Mouse (Mus musculus): Measurements from ENCODE around the gene Unc5b.

Unc5b gene

DNA sequence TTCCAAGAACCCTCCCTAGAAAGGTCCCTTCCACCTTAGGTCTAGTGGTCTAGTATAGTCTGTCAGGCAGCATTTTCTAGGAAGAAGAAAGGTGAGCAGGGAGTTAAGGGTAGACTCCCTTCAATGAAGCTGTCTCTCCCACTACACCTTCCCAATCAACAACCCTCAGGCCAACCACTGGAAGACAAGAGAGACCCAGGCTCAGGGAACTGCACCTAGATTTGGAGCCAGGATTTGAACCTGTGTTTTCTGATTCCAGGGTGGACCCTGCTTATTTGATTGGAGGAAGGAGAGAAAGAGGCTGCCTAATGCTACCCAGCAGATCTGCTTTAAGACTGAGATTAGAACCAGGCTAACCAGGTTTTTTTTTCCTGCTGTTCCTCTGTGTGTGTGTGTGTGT is 10.1 kb downstream of the Unc5b start:
- DNase-seq (ENCODE audit: low spot score in 2 of 2): no peak

DNA sequence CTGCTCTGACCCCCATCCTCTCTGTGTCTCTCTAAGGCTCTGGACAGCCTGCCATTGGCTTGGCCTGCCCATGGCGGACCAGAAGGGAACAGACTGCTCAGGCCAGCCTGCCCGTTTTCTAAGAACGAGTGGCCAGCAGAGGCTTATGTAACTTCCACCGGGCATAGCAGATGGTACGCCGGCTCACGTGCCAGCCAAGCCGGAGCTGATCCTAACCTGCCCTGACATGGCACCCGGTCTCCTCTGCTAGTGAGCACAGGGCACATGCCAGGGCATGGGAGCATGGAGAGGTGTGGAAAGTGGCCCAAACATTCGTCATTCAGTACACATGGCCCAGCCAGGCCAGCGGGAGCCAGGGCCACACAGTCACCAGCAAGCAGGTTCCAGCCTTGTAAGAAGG is 10.8 kb downstream of the Unc5b start:
- DNase-seq (ENCODE audit: low spot score in 2 of 2): no peak

DNA sequence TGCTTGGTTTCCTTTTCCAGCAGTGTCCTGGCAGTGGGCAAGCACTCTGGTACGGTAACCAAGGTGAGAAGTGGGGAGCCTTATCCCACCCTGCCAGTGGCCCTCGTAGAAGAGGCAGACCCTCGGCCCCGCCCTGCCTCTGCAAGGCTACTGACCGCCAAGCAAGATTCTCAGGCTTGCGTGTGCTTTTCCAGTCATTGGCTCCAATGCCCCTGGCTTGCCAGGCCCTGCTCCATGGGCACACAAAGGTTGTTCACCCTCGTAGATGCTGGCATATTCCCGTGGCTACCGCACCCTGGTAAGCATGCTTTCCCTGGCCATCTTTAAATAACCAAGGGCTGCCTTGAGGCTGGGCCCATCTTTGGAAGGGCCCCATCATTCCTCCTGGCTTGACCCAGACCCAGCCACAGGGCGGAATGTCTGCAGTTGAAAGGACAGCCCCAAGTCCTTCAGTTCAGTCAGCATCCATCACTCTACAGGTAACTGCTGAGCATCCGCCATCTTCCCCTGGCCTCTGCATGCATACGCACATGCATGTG is 11.7 kb downstream of the Unc5b start:
- DNase-seq (ENCODE audit: low spot score in 2 of 2): no peak

DNA sequence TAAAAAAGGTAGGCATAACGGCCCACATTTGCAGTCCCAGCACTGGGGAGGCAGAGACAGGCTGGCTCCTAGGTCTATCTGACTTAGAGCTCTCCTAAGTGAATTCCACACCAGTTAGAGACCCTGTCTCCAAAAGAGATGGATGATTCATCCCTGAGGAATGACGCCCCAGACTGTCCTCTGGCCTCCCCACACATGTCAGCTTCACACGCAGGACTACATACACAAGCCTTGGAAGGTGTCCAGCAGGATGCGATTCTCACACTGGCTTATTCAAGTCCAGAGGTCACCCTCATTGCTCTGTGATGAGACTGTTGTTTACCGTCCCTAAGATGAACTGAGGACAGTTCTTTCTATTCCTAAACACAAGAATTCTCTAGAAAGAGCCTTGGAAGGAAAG is 12.2 kb downstream of the Unc5b start:
- no peak for DNase-seq (ENCODE audit: low spot score in 2 of 2)

DNA sequence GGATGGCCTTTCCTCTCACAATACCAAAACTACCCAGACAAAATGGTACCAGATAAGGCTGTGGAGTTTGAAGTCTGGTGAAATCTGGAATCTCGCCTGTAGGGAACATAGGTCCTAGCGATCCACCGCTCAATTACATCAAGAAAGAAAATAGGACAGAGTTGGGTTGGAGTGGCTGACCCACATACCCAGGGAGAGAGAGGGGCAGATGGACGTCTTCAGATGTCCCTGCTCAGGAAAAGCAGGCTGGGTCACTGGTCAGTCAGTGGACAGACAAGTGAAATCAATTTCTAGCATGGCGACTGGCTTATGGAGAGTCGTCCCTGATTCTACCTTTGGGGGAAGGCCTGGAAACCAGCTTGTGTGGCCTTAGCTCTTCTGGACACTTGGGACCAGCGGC is 12.7 kb downstream of the Unc5b start:
- DNase-seq (ENCODE audit: low spot score in 2 of 2): no peak

DNA sequence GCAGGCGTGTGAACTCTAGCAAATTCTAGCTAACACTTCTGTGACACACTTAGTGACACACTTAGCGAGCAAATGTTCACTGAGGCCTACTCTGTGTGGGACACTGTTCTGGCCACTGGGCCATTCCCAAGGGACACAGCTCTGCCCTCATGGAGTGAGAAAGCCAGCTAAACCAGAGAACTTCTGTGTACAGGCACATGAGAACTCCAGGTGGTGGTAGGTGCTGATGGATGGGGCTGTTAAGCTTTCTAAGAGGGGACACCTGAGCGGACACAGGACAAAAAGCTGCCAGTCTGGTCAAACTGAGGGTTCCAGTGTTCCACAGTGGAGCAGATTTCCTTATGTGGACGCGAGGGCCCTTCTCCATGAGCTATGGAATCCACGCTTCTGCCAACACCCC is 13.5 kb downstream of the Unc5b start:
- DNase-seq (ENCODE audit: low spot score in 2 of 2): no peak

DNA sequence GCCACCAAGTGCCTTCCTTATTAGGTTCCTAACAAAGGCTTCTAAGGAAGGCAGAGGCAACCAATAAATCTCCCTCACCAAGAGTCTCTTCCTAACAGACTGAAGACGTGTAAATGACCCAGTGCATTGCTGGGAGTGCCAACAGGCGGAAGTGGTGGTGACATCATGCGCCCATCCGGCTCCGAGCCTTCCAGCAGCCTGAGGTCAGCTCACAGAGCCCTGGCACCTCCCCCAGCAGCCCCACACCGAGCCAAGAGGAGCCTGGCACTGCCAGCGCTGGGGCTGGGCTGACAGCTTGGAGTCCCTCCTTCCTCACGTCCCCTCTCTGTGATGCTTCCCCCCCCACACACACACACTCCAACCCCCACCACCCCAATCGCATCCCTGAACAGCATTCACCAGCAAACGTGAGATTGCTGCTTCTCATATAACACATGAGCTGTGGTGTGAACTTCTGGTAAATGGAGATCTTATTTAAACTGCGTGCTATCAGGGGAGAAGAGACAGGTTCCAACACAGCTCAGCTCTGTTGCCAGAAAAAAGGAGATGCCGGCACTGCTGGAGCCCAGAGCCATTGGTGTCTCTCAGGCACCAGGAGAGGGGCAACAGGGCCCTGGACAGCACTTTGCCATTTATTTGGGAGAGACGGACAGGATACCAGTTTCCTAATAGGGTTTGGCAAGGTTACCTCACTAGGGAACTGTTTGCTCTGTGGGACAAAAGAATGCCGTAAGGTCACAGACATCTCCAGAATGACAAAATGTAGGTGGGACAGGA is 14.3 kb downstream of the Unc5b start:
- DNase-seq (ENCODE audit: low spot score in 2 of 2): peak; percentile 16 to 36

DNA sequence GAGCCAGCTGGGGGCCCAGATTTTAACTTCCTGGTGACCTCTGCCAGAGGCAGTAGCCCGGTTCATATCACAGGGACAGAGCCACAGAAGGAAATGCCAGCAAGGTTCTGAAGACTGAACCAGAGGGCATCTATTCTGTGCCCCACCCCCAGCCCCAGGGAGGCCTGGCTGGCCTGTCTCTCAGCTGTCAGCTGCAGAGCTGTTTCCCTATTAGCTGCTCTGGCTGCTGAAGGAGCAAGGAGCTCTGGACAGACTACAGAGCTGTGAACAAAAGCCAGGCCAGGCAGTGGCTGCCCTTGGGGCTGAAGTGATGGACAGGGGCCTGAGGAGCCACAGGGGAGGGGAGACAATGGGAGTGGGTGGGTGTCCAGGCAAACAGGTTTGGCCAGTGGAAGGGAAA is 15.5 kb downstream of the Unc5b start:
- no peak for DNase-seq (ENCODE audit: low spot score in 2 of 2)

DNA sequence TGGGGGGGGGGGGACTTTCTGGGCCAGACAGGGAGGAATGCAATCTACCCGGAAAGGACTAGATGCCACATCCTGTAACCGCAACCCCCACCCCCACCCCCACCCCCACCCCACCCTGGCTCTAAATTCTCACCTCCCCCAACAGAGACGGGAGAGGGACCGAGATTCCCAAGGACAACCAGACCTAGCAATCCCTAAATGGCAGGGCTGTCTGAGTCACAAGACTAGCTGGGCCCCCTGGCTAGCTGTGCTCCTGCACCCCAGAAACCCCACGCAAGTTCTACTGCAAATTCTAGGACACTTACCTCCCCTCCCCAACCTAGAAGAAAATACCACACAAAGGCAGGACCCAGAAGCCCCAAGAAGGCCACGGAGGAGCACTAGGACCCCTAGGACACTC is 16.3 kb downstream of the Unc5b start:
- DNase-seq (ENCODE audit: low spot score in 2 of 2): no peak

DNA sequence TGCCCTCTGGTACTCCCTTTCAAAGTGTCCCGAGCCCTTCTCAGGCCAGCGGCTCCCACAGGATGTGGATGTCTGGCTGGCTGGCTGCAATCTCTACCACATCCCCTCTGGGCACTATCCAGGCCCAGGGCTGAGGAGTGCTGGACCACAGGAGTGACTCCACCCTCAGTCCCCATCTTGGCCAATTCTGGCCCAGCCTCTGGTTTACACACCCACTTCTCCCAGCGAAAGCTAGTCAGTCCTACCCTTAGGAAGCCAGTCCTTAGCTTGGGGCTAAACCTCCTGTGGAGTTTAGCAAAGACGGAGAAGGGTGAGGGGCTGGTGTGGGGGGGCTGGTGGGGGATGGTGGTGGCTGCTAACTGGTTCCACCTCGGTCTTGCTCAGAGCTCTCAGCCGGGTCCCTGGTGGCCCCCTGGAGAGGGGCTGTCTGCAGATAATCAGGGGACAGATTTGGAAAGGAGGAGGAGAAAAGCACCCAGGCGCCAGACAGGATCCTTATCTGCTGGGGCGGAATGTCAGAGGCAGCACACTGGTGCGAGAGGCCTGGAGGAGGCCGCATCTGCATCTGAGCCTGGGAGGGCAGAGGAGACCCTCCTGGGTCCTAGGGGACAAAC is 16.8 kb downstream of the Unc5b start:
- no peak for DNase-seq (ENCODE audit: low spot score in 2 of 2)

DNA sequence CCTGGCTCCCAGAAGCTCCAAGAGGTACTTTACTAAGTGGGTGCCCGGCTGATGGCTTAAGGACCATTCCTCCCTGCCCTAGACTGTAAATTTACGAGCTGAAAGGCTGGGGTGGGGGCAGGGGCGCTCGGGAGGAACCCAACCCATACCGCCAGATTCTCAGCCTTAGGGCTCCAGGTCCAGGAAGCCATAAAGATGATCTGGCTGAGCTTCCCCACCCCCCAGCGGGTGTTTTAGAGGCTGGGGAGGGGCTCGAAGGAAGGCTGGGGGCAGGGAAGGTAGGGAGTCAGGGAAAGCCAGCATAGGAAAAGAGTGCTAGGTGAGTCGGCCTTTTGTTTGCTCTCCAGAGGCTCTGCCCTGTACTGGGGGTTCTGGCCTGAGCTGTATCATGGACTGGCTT is 17.8 kb downstream of the Unc5b start:
- DNase-seq (ENCODE audit: low spot score in 2 of 2): no peak

DNA sequence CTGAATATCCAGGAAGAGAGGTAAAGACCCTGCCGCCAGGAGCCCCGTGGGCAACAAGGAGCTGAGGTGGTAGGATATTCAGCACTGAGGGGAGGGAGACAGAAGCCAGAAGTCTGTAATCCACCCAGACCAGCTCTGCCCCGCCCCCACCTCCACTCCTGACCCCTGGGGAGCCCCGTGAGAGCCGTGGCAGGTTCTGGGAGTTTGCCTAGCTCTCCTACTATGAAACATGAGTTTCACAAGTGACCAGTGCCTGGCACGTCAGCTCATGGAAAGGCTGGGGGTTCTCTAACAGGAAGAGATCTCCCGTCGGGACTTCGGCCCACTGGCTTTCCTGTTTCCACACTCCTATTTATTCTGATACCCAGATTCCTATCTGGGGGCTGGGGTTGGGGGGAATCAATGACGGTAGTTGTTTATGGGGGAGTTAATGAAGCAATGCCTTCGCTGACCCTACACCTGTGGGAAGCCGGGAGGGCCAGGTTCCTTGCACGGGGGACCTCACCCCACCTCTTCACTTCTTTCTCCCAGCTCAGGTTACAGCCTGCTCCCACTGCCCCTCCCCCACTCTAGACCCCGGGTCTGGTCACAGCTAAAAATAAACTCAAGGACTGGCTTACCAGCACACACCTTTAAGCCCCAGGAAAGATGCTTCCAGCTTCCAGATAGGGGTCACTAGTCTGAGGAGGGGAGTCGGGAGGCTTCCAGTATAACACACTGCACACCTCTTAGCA is 19.4 kb downstream of the Unc5b start:
- no peak for DNase-seq (ENCODE audit: low spot score in 2 of 2)

DNA sequence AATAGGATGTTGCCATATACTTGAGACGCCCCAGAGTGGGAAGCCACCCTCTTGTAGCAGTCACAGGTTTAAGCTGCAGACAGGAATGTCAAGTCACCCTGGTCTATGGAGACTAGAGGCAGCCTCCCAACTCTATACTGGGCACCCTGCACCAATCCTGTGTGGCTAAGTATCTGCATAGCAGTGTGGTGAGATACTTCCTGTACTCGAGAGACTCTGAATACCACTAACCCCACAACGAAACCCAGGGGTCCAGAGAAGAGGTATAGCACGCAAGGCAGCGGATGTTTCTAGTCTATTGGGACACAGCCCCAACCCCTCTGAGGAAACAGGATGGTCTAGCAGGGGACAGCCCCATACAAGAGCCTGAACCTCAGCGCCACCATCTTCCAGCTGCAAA is 22.9 kb downstream of the Unc5b start:
- DNase-seq (ENCODE audit: low spot score in 2 of 2): no peak

DNA sequence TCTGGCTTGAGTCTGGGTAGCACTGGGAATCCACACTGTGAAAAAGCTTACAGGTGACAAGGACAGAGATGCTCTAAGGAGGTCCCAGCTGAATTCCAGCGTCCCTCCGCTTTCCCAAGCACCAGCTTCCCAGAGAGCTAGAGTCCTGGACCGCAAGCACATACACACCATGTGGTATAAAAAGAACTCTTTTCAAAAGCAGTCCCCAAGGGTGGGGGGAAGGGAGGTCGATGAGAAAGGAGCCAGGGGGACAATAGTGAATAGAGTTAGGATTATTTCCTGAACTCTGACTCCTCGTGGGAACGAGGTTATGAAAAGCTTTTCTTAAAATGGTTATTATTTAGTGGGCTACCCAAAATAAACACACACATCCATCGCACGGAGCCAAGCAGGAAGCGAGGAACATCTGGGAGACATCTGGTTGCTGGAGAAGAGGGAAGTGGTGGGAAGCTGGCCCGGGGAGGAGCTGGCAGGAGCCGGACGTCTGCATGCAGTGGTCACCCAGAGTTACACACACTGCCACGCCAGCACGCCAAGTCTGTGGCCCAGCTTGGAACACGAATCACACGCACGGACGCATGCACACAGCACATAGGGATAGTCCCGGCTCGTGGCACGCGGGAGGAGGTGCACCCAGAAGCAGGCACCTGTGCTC is 23.7 kb downstream of the Unc5b start:
- DNase-seq (ENCODE audit: low spot score in 2 of 2): no peak

DNA sequence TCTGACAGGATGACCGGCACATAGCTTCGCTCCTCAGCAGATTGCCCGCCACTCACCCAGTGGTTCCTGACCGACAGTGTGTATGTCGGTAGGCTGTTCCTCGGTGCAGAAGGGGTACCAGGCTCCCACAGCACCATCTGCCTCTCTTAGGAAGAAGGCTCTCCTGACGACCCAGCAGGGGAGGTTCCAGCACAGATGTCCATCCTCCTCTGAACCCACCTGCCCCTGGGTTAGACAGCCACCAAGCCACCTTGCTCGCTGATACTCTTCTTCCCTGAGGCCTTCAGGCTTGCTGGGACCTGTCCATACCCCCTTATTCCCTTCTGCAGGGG is 25.2 kb downstream of the Unc5b start:
- DNase-seq (ENCODE audit: low spot score in 2 of 2): no peak

DNA sequence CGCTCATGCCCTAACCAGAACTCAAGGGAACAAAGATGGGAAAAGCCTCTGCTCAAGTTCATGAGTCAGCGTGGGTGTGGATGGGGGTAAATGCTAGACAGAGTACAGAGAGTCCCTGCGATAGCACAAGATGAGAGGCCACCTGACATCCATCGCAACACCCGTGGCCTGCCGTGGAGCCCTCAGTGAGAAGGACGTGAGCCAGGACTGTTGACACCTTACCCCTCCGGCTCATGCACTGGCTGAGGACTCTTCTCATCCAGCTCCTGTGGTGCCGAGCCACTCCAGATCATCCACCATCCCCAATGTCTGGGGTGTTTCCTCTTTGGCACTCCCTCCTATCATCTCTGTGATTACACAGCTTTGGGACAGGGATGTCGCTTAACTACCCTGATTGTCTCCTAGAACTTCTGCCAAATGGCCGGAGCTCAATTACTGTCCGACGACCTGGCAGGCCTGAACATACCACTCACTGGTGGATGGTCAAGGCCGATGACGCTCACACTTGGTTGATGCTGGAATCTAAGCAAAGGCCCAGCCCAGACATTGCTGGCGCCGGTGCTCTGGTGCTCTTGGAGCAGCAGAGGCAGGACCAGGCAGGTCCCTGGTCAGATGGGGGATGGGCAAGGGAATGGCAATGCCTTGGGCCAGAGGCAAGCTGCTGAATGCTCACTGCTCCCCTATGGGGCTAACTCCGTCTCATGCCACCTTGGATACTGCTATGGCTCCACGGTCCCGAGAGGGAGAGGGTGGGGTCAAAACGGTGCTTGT is 25.8 kb downstream of the Unc5b start:
- DNase-seq (ENCODE audit: low spot score in 2 of 2): no peak

DNA sequence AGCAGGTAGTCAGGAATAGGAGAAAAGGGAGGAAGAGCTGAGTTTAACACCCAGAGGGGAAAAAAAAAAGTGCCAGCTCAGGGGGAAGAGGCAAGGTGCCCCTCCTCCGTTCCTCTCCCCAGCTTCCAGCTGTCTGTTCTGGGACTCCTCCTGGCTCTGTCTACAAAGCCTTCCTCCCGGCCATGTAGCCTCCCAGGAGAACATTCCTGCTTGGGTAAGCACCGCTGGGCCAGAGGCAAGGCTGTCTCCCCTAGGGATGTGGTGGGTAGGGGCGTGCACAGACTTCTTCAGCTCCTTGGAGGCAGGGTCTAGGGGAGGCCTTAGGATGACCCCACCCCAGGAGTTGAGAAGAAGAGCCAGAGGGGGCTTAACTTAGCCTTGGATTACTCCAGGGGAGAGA is 26.5 kb downstream of the Unc5b start:
- DNase-seq (ENCODE audit: low spot score in 2 of 2): no peak

DNA sequence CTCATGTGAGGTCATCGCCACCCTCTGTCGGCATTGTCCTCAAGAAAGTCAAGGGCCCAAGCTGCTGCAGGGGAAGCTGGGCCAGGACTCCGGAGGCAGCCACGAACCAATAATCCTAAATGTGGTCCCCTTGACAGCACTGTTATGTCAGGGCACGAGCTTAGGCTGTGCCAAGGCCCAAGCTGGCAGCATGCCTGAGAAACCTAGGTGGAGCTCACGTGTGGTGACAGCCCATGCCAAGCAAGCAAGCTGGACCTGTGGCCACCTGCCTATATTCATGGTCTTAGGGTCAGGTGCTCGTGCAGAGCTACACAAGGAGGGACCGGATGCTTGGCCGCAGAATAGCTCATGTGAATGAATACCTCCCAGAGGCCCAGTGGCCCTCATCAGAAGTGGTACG is 27.4 kb downstream of the Unc5b start:
- no peak for DNase-seq (ENCODE audit: low spot score in 2 of 2)

DNA sequence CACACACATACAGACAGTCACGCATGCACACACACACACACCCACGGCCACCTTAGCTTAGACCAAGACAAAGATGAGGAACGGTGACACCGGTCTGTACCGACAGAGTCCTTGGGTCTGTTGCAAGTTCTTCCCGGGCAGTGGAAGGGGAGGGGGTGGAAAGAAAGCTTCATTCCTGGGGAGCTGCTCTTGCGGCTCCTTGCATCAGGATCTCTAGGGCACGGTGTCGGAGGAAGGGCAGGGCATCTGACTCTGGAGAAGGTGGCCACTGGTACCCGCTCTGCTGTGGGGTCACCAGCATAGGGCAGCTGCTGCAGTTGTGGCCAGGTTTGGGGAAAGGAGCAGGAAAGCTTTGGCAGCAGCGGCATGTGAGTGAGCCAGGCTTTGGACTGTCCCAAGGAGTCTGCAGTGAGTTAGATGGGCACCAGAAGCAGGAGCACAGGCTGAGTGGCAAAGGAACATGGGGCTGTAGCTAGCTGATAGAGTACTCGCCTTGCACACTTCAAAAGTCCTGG is 29.4 kb downstream of the Unc5b start:
- no peak for DNase-seq (ENCODE audit: low spot score in 2 of 2)

DNA sequence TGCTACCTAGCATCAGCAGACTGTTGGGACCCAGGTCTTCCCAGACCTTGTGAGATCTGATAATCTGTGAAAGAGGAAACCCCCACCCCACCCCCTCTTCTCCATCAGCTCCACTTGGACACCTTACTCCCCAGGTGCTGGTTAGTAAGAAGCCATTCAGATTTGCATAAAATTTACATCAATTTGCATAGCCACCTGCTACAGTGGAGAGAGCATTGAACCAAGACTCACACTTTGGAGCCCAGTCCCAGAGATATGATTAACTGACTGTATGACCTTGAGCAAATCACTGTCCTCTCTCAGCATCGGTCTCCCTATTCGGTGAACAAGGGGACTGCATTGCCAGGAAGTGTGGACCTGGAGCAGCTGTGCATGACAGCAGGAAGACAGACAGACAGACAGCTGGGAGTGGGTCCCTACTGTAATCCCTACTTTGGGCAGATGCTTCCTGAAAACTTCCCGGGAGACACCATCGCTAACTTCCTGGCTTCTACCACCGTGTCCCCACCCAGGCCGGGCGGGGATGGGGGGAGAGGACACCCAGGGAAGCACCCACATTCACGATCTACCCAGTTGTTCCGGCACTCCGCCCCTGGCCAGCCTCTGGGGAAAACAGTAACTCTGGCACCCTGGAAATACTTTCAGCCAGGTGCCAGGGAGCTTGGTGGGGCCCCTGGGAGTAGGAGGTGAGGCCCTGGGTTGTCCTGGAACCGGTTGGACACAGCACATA is 30.0 kb downstream of the Unc5b start:
- DNase-seq (ENCODE audit: low spot score in 2 of 2): no peak

Data from thymus, postnatal 10 days (tissue).